Mouse (Mus musculus): Measurements from ENCODE around the gene 1190005I06Rik. TPM values are rescaled to one million over a fixed set of nuclear protein-coding genes. Genes with fewer than 3 reads are reported as not detected.

1190005I06Rik gene
- polyA plus RNA-seq, 2 experiments: 0.28 to 0.86 TPM

GRCm38 (mm10) chr8:120616663-120617626, 30.5 kb downstream of the 1190005I06Rik start:
- Histone ChIP-seq H3K4me1 (replicated peaks; ENCODE audit: control insufficient read depth in 2 of 2, insufficient read depth in 2 of 2, low read length in 1 of 2) (peaks cover 0 to 4% of the 10 kb centered on the region in 2 experiments; a peak in 1 of 4 replicates), H3K9ac (replicated peaks) (no peak overlapping the region), H3K4me3 (ENCODE audit: insufficient read depth in 1 of 2, low read depth in 2 of 2, low read length in 2 of 2) (no peak overlapping the region), H3K4me2 (ENCODE audit: low read depth) (no peak overlapping the region), H3K27ac (no peak overlapping the region), H3K36me3 (replicated peaks; ENCODE audit: control insufficient read depth, insufficient read depth, low read depth) (no peaks in the 10 kb centered on the region), H3K9me3 (ENCODE audit: control insufficient read depth, low read length) (no peaks in the 10 kb centered on the region), H3K27me3 (ENCODE audit: control insufficient read depth, insufficient read depth, low read length) (no peaks in the 10 kb centered on the region)
- DNase-seq (ENCODE audit: low read depth in 3 of 3, low spot score in 3 of 3) (no peak), ATAC-seq (ENCODE audit: insufficient read depth) (no peak)
- no peak for TF ChIP-seq CTCF (IDR thresholded peaks at IDR 0.05; ENCODE audit: low read depth)
- TF ChIP-seq EP300 (IDR thresholded peaks at IDR 0.05; ENCODE audit: low read depth): no peak
- WGBS (ENCODE audit: insufficient replicate concordance): 54% methylated on average over 7 of the region's 8 CpGs

GRCm38 (mm10) chr8:120614491-120614890, 32.9 kb downstream of the 1190005I06Rik start:
- ATAC-seq (ENCODE audit: insufficient read depth) (no peak), DNase-seq (ENCODE audit: low read depth in 3 of 3, low spot score in 3 of 3) (no peak)
- H3K27me3 ChIP-seq (ENCODE audit: control insufficient read depth, insufficient read depth, low read length): no peaks in the 10 kb centered on the region
- H3K4me2 ChIP-seq (ENCODE audit: low read depth): no peak overlapping the region
- no peak overlapping the region for H3K4me3 ChIP-seq (ENCODE audit: insufficient read depth in 1 of 2, low read depth in 2 of 2, low read length in 2 of 2)
- no peaks in the 10 kb centered on the region for H3K9me3 ChIP-seq (ENCODE audit: control insufficient read depth, low read length)
- no peak overlapping the region for H3K27ac ChIP-seq
- TF ChIP-seq CTCF (IDR thresholded peaks at IDR 0.05; ENCODE audit: low read depth) (no peak), EP300 (IDR thresholded peaks at IDR 0.05; ENCODE audit: low read depth) (no peak)
- no peaks in the 10 kb centered on the region for H3K36me3 ChIP-seq (replicated peaks; ENCODE audit: control insufficient read depth, insufficient read depth, low read depth)
- no peak overlapping the region for H3K9ac ChIP-seq (replicated peaks)
- H3K4me1 ChIP-seq (replicated peaks; ENCODE audit: control insufficient read depth in 2 of 2, insufficient read depth in 2 of 2, low read length in 1 of 2): no peaks in the 10 kb centered on the region
- 71% methylated on average over 3 of the region's 3 CpGs for WGBS (ENCODE audit: insufficient replicate concordance)

GRCm38 (mm10) chr8:120610824-120611223, 36.6 kb downstream of the 1190005I06Rik start:
- Histone ChIP-seq H3K36me3 (replicated peaks; ENCODE audit: control insufficient read depth, insufficient read depth, low read depth) (no peaks in the 10 kb centered on the region), H3K4me1 (replicated peaks; ENCODE audit: control insufficient read depth in 2 of 2, insufficient read depth in 2 of 2, low read length in 1 of 2) (no peaks in the 10 kb centered on the region), H3K4me3 (ENCODE audit: insufficient read depth in 1 of 2, low read depth in 2 of 2, low read length in 2 of 2) (no peak overlapping the region), H3K4me2 (ENCODE audit: low read depth) (no peak overlapping the region), H3K27ac (no peak overlapping the region), H3K9me3 (ENCODE audit: control insufficient read depth, low read length) (no peaks in the 10 kb centered on the region), H3K27me3 (ENCODE audit: control insufficient read depth, insufficient read depth, low read length) (no peaks in the 10 kb centered on the region), H3K9ac (replicated peaks) (no peak overlapping the region)
- 68% methylated on average over 6 of the region's 6 CpGs for WGBS (ENCODE audit: insufficient replicate concordance)
- ATAC-seq (ENCODE audit: insufficient read depth) (no peak), DNase-seq (ENCODE audit: low read depth in 3 of 3, low spot score in 3 of 3) (no peak)
- no peak for TF ChIP-seq CTCF (IDR thresholded peaks at IDR 0.05; ENCODE audit: low read depth)
- TF ChIP-seq EP300 (IDR thresholded peaks at IDR 0.05; ENCODE audit: low read depth): no peak

GRCm38 (mm10) chr8:120607885-120608284, 39.5 kb downstream of the 1190005I06Rik start:
- Histone ChIP-seq H3K4me1 (replicated peaks; ENCODE audit: control insufficient read depth in 2 of 2, insufficient read depth in 2 of 2, low read length in 1 of 2) (no peaks in the 10 kb centered on the region), H3K9ac (replicated peaks) (no peak overlapping the region; the same call in 1 of the 2 replicates), H3K27ac (no peak overlapping the region), H3K9me3 (ENCODE audit: control insufficient read depth, low read length) (no peaks in the 10 kb centered on the region), H3K4me2 (ENCODE audit: low read depth) (peak overlapping the region; percentile 27), H3K4me3 (ENCODE audit: insufficient read depth in 1 of 2, low read depth in 2 of 2, low read length in 2 of 2) (no peak overlapping the region), H3K36me3 (replicated peaks; ENCODE audit: control insufficient read depth, insufficient read depth, low read depth) (no peaks in the 10 kb centered on the region), H3K27me3 (ENCODE audit: control insufficient read depth, insufficient read depth, low read length) (no peaks in the 10 kb centered on the region)
- DNase-seq (ENCODE audit: low read depth in 3 of 3, low spot score in 3 of 3) (peak in 2 of 3 experiments; percentile 47 to 52), ATAC-seq (ENCODE audit: insufficient read depth) (peak; percentile 44; the same call in 1 of the 2 replicates)
- TF ChIP-seq EP300 (IDR thresholded peaks at IDR 0.05; ENCODE audit: low read depth): no peak
- peak; percentile 94 for TF ChIP-seq CTCF (IDR thresholded peaks at IDR 0.05; ENCODE audit: low read depth)
- WGBS (ENCODE audit: insufficient replicate concordance): 6% methylated on average over 7 of the region's 7 CpGs

- Histone ChIP-seq H3K9ac (replicated peaks) (no peak overlapping the region), H3K27ac (no peak overlapping the region), H3K4me3 (ENCODE audit: insufficient read depth in 1 of 2, low read depth in 2 of 2, low read length in 2 of 2) (no peak overlapping the region), H3K27me3 (ENCODE audit: control insufficient read depth, insufficient read depth, low read length) (no peaks in the 10 kb centered on the region), H3K4me2 (ENCODE audit: low read depth) (peak overlapping the region; percentile 27), H3K4me1 (replicated peaks; ENCODE audit: control insufficient read depth in 2 of 2, insufficient read depth in 2 of 2, low read length in 1 of 2) (no peaks in the 10 kb centered on the region), H3K36me3 (replicated peaks; ENCODE audit: control insufficient read depth, insufficient read depth, low read depth) (no peaks in the 10 kb centered on the region), H3K9me3 (ENCODE audit: control insufficient read depth, low read length) (no peaks in the 10 kb centered on the region)
- ATAC-seq (ENCODE audit: insufficient read depth): 0 out of 2 replicates have a peak, but pooled peaks have one; percentile 26
- WGBS (ENCODE audit: insufficient replicate concordance): 71% methylated on average over 9 of the region's 9 CpGs
- TF ChIP-seq EP300 (IDR thresholded peaks at IDR 0.05; ENCODE audit: low read depth) (no peak), CTCF (IDR thresholded peaks at IDR 0.05; ENCODE audit: low read depth) (no peak)
- DNase-seq (ENCODE audit: low read depth in 3 of 3, low spot score in 3 of 3): no peak
These were observed 40.0 kb downstream of the 1190005I06Rik start for GRCm38 (mm10) chr8:120607460-120607859.

Measured in liver, embryonic 14.5 days (tissue).